Mouse (Mus musculus) myocyte (in vitro differentiated cells): ENCODE measurements around the gene Efna2. TPM values are rescaled to one million over a fixed set of nuclear protein-coding genes. Genes with fewer than 3 reads are reported as not detected.

Experiments
- H3K27me3 ChIP-seq: one replicate; pipeline ENCODE4 v1.6.1; 2011; ENCODE audit not compliant: control insufficient read depth, insufficient read depth, insufficient read length
- H3K36me3 ChIP-seq: one replicate; pipeline ENCODE4 v1.6.1; 2011; ENCODE audit not compliant: control insufficient read depth, insufficient read depth
- H3K4me2 ChIP-seq: one replicate; pipeline ENCODE4 v1.6.1; 2011; ENCODE audit warnings: low read depth, control low read depth
- H3K4me3 ChIP-seq: one replicate; pipeline ENCODE4 v1.5.1; 2011; ENCODE audit warnings: mild to moderate bottlenecking, control low read depth, moderate library complexity
- H3K79me2 ChIP-seq: one replicate; pipeline ENCODE4 v1.6.1; 2011; ENCODE audit not compliant: control insufficient read depth, insufficient read depth
- H3ac ChIP-seq: one replicate; pipeline ENCODE4 v1.6.1; 2011; ENCODE audit not compliant: control insufficient read depth, insufficient read length
- CEBPB ChIP-seq: IDR thresholded peaks from 2 replicates; pipeline ENCODE4 v1.6.1; 2011; ENCODE audit warnings: mild to moderate bottlenecking, moderate library complexity; ENCODE audit not compliant: poor library complexity, insufficient read depth, severe bottlenecking
- E2F4 ChIP-seq: IDR thresholded peaks from one replicate; pipeline ENCODE4 v1.6.1; 2011; ENCODE audit warnings: mild to moderate bottlenecking, control low read depth, moderate library complexity; ENCODE audit not compliant: insufficient read depth
- MAX ChIP-seq: IDR thresholded peaks from one replicate; pipeline ENCODE4 v1.6.1; 2011; ENCODE audit warnings: low read depth, mild to moderate bottlenecking, control low read depth
- MYOD1 ChIP-seq, 3 experiments: IDR thresholded peaks; one replicate each; pipeline ENCODE4 v1.6.1; 2011; ENCODE audit warnings: control low read depth in 2 of 3, low read depth in 2 of 3, mild to moderate bottlenecking in 2 of 3, moderate library complexity in 1 of 3; ENCODE audit not compliant: insufficient read length in 2 of 3, control insufficient read depth in 1 of 3
- MYOG ChIP-seq, 3 experiments: IDR thresholded peaks; one replicate each; pipeline ENCODE4 v1.6.1; 2011; ENCODE audit warnings: control low read depth in 2 of 3, low read depth in 2 of 3, mild to moderate bottlenecking in 2 of 3; ENCODE audit not compliant: insufficient read length in 2 of 3, control insufficient read depth in 1 of 3, insufficient read depth in 1 of 3
- POLR2A ChIP-seq: IDR thresholded peaks from one replicate; pipeline ENCODE4 v1.6.1; 2011; ENCODE audit warnings: low read depth, mild to moderate bottlenecking, control low read depth, moderate library complexity; ENCODE audit not compliant: insufficient read length
- POLR2AphosphoS2 ChIP-seq: IDR thresholded peaks from one replicate; pipeline ENCODE4 v1.6.1; 2011; ENCODE audit warnings: low read depth, control low read depth; ENCODE audit not compliant: insufficient read length
- REST ChIP-seq: IDR thresholded peaks from one replicate; pipeline ENCODE4 v1.6.1; 2011; ENCODE audit warnings: mild to moderate bottlenecking, control low read depth, moderate library complexity; ENCODE audit not compliant: insufficient read depth, insufficient read length
- SRF ChIP-seq: IDR thresholded peaks from one replicate; pipeline ENCODE4 v1.6.1; 2011; ENCODE audit warnings: low read depth; ENCODE audit not compliant: control insufficient read depth, insufficient read length
- TCF12 ChIP-seq: IDR thresholded peaks from one replicate; pipeline ENCODE4 v1.6.1; 2011; ENCODE audit warnings: mild to moderate bottlenecking, control low read depth; ENCODE audit not compliant: poor library complexity, insufficient read depth, severe bottlenecking
- TCF3 ChIP-seq: IDR thresholded peaks from one replicate; pipeline ENCODE4 v1.6.1; 2011; ENCODE audit warnings: low read depth, control low read depth; ENCODE audit not compliant: insufficient read length
- USF1 ChIP-seq: IDR thresholded peaks from one replicate; pipeline ENCODE4 v1.6.1; 2011; ENCODE audit warnings: low read depth, mild to moderate bottlenecking, control low read depth, moderate library complexity
- polyA plus RNA-seq: library from polyadenylated mRNA; unstranded; fragments of >200 nt; fragmentation: generic; extraction: Trizol; gene quantifications from one replicate; pipeline ENCODE4 v1.2.1, GENCODE M21; 2012; ENCODE audit warnings: missing spikeins

Efna2 gene
- polyA plus RNA-seq, 1 experiment, result 3.6 TPM

- peak overlapping the region; percentile 69 for H3ac ChIP-seq
- peaks cover 53% of the 10 kb centered on the region for H3K36me3 ChIP-seq
- TF ChIP-seq POLR2A (peak; percentile 37), CEBPB (no peak)
- H3K79me2 ChIP-seq, result peaks cover 59% of the 10 kb centered on the region
- peak overlapping the region; percentile 97 for H3K4me2 ChIP-seq
- H3K4me3 ChIP-seq, result peak overlapping the region; percentile 100
- no peaks in the 10 kb centered on the region for H3K27me3 ChIP-seq
These were observed 26.4 kb upstream of the Efna2 start for GRCm38 (mm10) chr10:80152873-80153260.

GRCm38 (mm10) chr10:80153713-80154112 lies 25.6 kb upstream of the Efna2 start:
- H3K36me3 ChIP-seq, result peaks cover 53% of the 10 kb centered on the region
- peak overlapping the region; percentile 100 for H3K4me3 ChIP-seq
- H3K79me2 ChIP-seq, result peaks cover 59% of the 10 kb centered on the region
- no peak overlapping the region for H3ac ChIP-seq
- H3K27me3 ChIP-seq, result no peaks in the 10 kb centered on the region
- H3K4me2 ChIP-seq, result peak overlapping the region; percentile 97
- TF ChIP-seq TCF12 (no peak), MYOG (IDR thresholded peaks at IDR 0.05; ENCODE audit: control insufficient read depth in 1 of 3, insufficient read depth in 1 of 3, insufficient read length in 2 of 3, low read depth in 2 of 3) (no peak), POLR2AphosphoS2 (peak; percentile 75)

GRCm38 (mm10) chr10:80154384-80154783 lies 24.9 kb upstream of the Efna2 start:
- TF ChIP-seq TCF12, result no peak
- TF ChIP-seq TCF3, result no peak
- no peak for TF ChIP-seq MAX
- TF ChIP-seq MYOG (IDR thresholded peaks at IDR 0.05; ENCODE audit: control insufficient read depth in 1 of 3, insufficient read depth in 1 of 3, insufficient read length in 2 of 3, low read depth in 2 of 3), result no peak
- peak; percentile 51 for TF ChIP-seq POLR2A
- peak; percentile 74 for TF ChIP-seq POLR2AphosphoS2
- Histone ChIP-seq H3K27me3 (no peaks in the 10 kb centered on the region), H3K4me3 (no peak overlapping the region), H3K4me2 (peak overlapping the region; percentile 50), H3ac (no peak overlapping the region), H3K36me3 (peaks cover 53% of the 10 kb centered on the region), H3K79me2 (peaks cover 59% of the 10 kb centered on the region)

- Histone ChIP-seq H3ac (no peak overlapping the region), H3K36me3 (peaks cover 53% of the 10 kb centered on the region), H3K27me3 (no peaks in the 10 kb centered on the region), H3K4me2 (peak overlapping the region; percentile 50), H3K79me2 (peaks cover 51% of the 10 kb centered on the region), H3K4me3 (no peak overlapping the region)
- TF ChIP-seq SRF (no peak), POLR2AphosphoS2 (no peak), TCF12 (no peak), REST (no peak), MYOG (IDR thresholded peaks at IDR 0.05; ENCODE audit: control insufficient read depth in 1 of 3, insufficient read depth in 1 of 3, insufficient read length in 2 of 3, low read depth in 2 of 3) (peak in 2 of 3 experiments; percentile 69 to 92), USF1 (no peak), MYOD1 (IDR thresholded peaks at IDR 0.05; ENCODE audit: control insufficient read depth in 1 of 3, insufficient read length in 2 of 3, low read depth in 2 of 3) (peak in 2 of 3 experiments; percentile 51 to 86), POLR2A (peak; percentile 1), TCF3 (peak; percentile 30), MAX (no peak), E2F4 (no peak), CEBPB (no peak)
These were observed 24.0 kb upstream of the Efna2 start for GRCm38 (mm10) chr10:80155277-80155676.

GRCm38 (mm10) chr10:80156002-80156751 lies 23.1 kb upstream of the Efna2 start:
- Histone ChIP-seq H3ac (no peak overlapping the region), H3K27me3 (no peaks in the 10 kb centered on the region), H3K36me3 (peaks cover 46% of the 10 kb centered on the region), H3K4me2 (peak overlapping the region; percentile 15), H3K79me2 (peaks cover 42% of the 10 kb centered on the region), H3K4me3 (no peak overlapping the region)
- TF ChIP-seq MAX (no peak), MYOG (IDR thresholded peaks at IDR 0.05; ENCODE audit: control insufficient read depth in 1 of 3, insufficient read depth in 1 of 3, insufficient read length in 2 of 3, low read depth in 2 of 3) (no peak), SRF (no peak), POLR2A (peak; percentile 36), MYOD1 (IDR thresholded peaks at IDR 0.05; ENCODE audit: control insufficient read depth in 1 of 3, insufficient read length in 2 of 3, low read depth in 2 of 3) (no peak), POLR2AphosphoS2 (peak; percentile 51), TCF3 (no peak), CEBPB (peak; percentile 62; the same call in 1 of the 2 replicates), USF1 (no peak)
